ENCODE assay signal across 8 mouse cellular contexts in the genomic region with DNA sequence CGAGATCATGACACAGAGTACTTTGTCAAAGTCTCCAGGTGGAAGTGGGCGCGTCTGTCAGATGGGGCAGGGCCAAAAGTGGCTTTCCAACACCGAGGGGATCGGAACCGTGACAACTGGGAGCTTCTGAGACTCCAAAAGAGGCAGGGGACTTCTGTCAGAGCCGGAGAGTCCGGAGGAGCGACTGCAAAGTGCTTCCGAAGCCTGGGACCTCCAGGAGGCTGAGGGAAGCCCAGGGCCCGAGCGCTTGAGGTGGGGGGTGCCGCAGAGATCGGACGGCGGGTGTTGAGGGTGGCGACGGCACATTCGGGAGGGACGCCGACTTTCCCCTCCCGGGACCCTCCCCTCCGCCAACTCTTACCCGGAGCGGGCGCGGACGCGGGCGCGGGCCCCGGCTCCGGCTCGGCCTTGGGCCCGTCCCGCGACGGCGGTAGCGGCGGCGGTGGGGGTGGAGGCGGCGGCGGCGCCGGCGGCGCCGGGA. TPM values are rescaled to one million over a fixed set of nuclear protein-coding genes. Genes with fewer than 3 reads are reported as not detected.
DNase-seq lines count a peak whose midpoint lies in the region; ATAC-seq lines count a peak whose summit lies in the region.

No protein-coding gene starts in this region.

- H3K4me1 ChIP-seq in erythroblast, embryonic 14.5 days (ENCODE audit: control insufficient read depth), result peaks cover 47% of the 10 kb centered on the region
- H3K4me1 ChIP-seq in embryonic facial prominence, embryonic 10.5 days, result peaks cover 46% of the 10 kb centered on the region
- peaks cover 31% of the 10 kb centered on the region for H3K4me1 ChIP-seq in midbrain, embryonic 13.5 days (replicated peaks)

- no peaks in the 10 kb centered on the region for H3K27me3 ChIP-seq in erythroblast, embryonic 14.5 days (ENCODE audit: control insufficient read depth)
- H3K27me3 ChIP-seq in embryonic facial prominence, embryonic 10.5 days (replicated peaks; ENCODE audit: low read depth, poor library complexity, severe bottlenecking), result no peaks in the 10 kb centered on the region
- H3K27me3 ChIP-seq in midbrain, embryonic 13.5 days, result no peaks in the 10 kb centered on the region

- no peaks in the 10 kb centered on the region for H3K9me3 ChIP-seq in erythroblast, embryonic 14.5 days (ENCODE audit: control insufficient read depth, low read length)
- no peaks in the 10 kb centered on the region for H3K9me3 ChIP-seq in embryonic facial prominence, embryonic 10.5 days
- no peaks in the 10 kb centered on the region for H3K9me3 ChIP-seq in midbrain, embryonic 13.5 days

- H3K9ac ChIP-seq in midbrain, embryonic 13.5 days (replicated peaks), result peak overlapping the region; percentile 97

- WGBS in embryonic facial prominence, embryonic 10.5 days, result under 1% methylated on average over 47 of the region's 50 CpGs
- WGBS in midbrain, embryonic 13.5 days, result 0% methylated on average over 20 of the region's 50 CpGs

- H3K4me3 ChIP-seq in erythroblast, embryonic 14.5 days (replicated peaks), result peak overlapping the region; percentile 77
- peak overlapping the region; percentile 96 for H3K4me3 ChIP-seq in embryonic facial prominence, embryonic 10.5 days
- H3K4me3 ChIP-seq in midbrain, embryonic 13.5 days (replicated peaks), result peak overlapping the region; percentile 96

- peaks cover 48% of the 10 kb centered on the region for H3K36me3 ChIP-seq in erythroblast, embryonic 14.5 days (ENCODE audit: control insufficient read depth)
- peaks cover 48% of the 10 kb centered on the region for H3K36me3 ChIP-seq in embryonic facial prominence, embryonic 10.5 days (replicated peaks)
- H3K36me3 ChIP-seq in midbrain, embryonic 13.5 days, result peaks cover 53% of the 10 kb centered on the region

- peak overlapping the region; percentile 97 for H3K27ac ChIP-seq in embryonic facial prominence, embryonic 10.5 days (replicated peaks)
- peak overlapping the region; percentile 80 for H3K27ac ChIP-seq in midbrain, embryonic 13.5 days

- peak overlapping the region; percentile 91 for H3K4me2 ChIP-seq in midbrain, embryonic 13.5 days (replicated peaks)

- ATAC-seq in erythroblast, adult 5-6 weeks (replicated peaks; ENCODE audit: low FRiP score, poor library complexity, severe bottlenecking), result no peak
- ATAC-seq in midbrain, embryonic 13.5 days, result peak; percentile 74

- DNase-seq in A20 (ENCODE audit: low read depth, low spot score), result peak; percentile 49
- no peak for DNase-seq in embryonic facial prominence, embryonic 10.5 days (ENCODE audit: low spot score)
- peak; percentile 39 for DNase-seq in induced T-regulatory cell, adult 2 months (ENCODE audit: low read depth)
- no peak for DNase-seq in left cerebral cortex, adult 8-10 months (ENCODE audit: low spot score in 2 of 2)
- no peak for DNase-seq in natural killer cell, adult 2 months (ENCODE audit: low spot score in 2 of 2)

RNA-seq across cellular contexts. Expression of a gene that starts 13.5 kb away (rescaled TPM):
- 23.1 and 23.2 TPM in 2 replicates for polyA plus RNA-seq in erythroblast, embryonic 14.5 days (2012)
- 64.6 and 80.7 TPM in 2 replicates for total RNA-seq in erythroblast, adult 5-6 weeks (2015; ENCODE audit: low replicate concordance)
- total RNA-seq in erythroblast, adult 5-6 weeks (2017; ENCODE audit: low replicate concordance), result 104 and 150 TPM in 2 replicates
- polyA plus RNA-seq in embryonic facial prominence, embryonic 10.5 days (2016; fragmentation: Nextera tagmentation; extraction: Ambion mirVana), result 93.0 and 94.5 TPM in 2 replicates
- 138 and 168 TPM in 2 replicates for polyA plus RNA-seq in midbrain, embryonic 13.5 days (2015; fragmentation: Nextera tagmentation; extraction: Ambion mirVana)
- total RNA-seq in left cerebral cortex, adult 8-10 months (2022), result 100 to 1,000 TPM; 184 to 217 (median 195) TPM

RNA-seq across cellular contexts. Expression of a gene that starts 25.4 kb away (rescaled TPM):
- polyA plus RNA-seq in erythroblast, embryonic 14.5 days (2012), result 2.2 and 2.5 TPM in 2 replicates
- total RNA-seq in erythroblast, adult 5-6 weeks (2015; ENCODE audit: low replicate concordance), result 9.2 and 11.9 TPM in 2 replicates
- total RNA-seq in erythroblast, adult 5-6 weeks (2017; ENCODE audit: low replicate concordance), result 0.77 and 3.5 TPM in 2 replicates
- polyA plus RNA-seq in embryonic facial prominence, embryonic 10.5 days (2016; fragmentation: Nextera tagmentation; extraction: Ambion mirVana), result 35.1 and 35.2 TPM in 2 replicates
- polyA plus RNA-seq in midbrain, embryonic 13.5 days (2015; fragmentation: Nextera tagmentation; extraction: Ambion mirVana), result 33.7 and 36.4 TPM in 2 replicates
- total RNA-seq in left cerebral cortex, adult 8-10 months (2022), result 10 to 100 TPM; 46.6 to 50.3 (median 49.1) TPM

RNA-seq across cellular contexts. Expression of a gene that starts 39.5 kb away (rescaled TPM):
- polyA plus RNA-seq in erythroblast, embryonic 14.5 days (2012), result 0.17 and 0.24 TPM in 2 replicates
- total RNA-seq in erythroblast, adult 5-6 weeks (2015; ENCODE audit: low replicate concordance), result 5.0 and 9.2 TPM in 2 replicates
- 4.6 and 5.2 TPM in 2 replicates for total RNA-seq in erythroblast, adult 5-6 weeks (2017; ENCODE audit: low replicate concordance)
- 0.64 and 0.85 TPM in 2 replicates for polyA plus RNA-seq in embryonic facial prominence, embryonic 10.5 days (2016; fragmentation: Nextera tagmentation; extraction: Ambion mirVana)
- polyA plus RNA-seq in midbrain, embryonic 13.5 days (2015; fragmentation: Nextera tagmentation; extraction: Ambion mirVana), result 0.54 TPM in 2 replicates
- 10 to 100 TPM in 2 of 4 experiments, 1 to 10 TPM in 2; 3.8 to 11.5 (median 7.6) TPM for total RNA-seq in left cerebral cortex, adult 8-10 months (2022)

RNA-seq across cellular contexts. Expression of a gene that starts 42.8 kb away (rescaled TPM):
- 11.5 and 13.2 TPM in 2 replicates for polyA plus RNA-seq in erythroblast, embryonic 14.5 days (2012)
- 13.1 and 25.3 TPM in 2 replicates for total RNA-seq in erythroblast, adult 5-6 weeks (2015; ENCODE audit: low replicate concordance)
- 31.6 and 51.6 TPM in 2 replicates for total RNA-seq in erythroblast, adult 5-6 weeks (2017; ENCODE audit: low replicate concordance)
- 152 and 159 TPM in 2 replicates for polyA plus RNA-seq in embryonic facial prominence, embryonic 10.5 days (2016; fragmentation: Nextera tagmentation; extraction: Ambion mirVana)
- 116 and 121 TPM in 2 replicates for polyA plus RNA-seq in midbrain, embryonic 13.5 days (2015; fragmentation: Nextera tagmentation; extraction: Ambion mirVana)
- 10 to 100 TPM; 78.4 to 92.7 (median 90.7) TPM for total RNA-seq in left cerebral cortex, adult 8-10 months (2022)

Comparison
In these comparisons a context has a peak if more than half of its experiments do, and no peak if none do; other contexts are left out.
1. DNase-seq: peak in A20 (single experiment) and induced T-regulatory cell, adult 2 months (single experiment); none in embryonic facial prominence, embryonic 10.5 days (single experiment), left cerebral cortex, adult 8-10 months (0 of 2) and natural killer cell, adult 2 months (0 of 2).
2. RNA of a gene that starts 25.4 kb away (polyA plus RNA-seq): 33.7 to 36.4 TPM in midbrain, embryonic 13.5 days and 35.1 to 35.2 TPM in embryonic facial prominence, embryonic 10.5 days; 2.2 to 2.5 TPM in erythroblast, embryonic 14.5 days; every median in the first group is over 10 times any median in the second.
3. Peak in every context shown above with its lines, with median percentiles within 50 percentile points of each other: H3K4me3 ChIP-seq.